Mouse (Mus musculus) T-helper 1 cell (primary cell): ENCODE results near the gene Elp4.

Experiments used
- in situ Hi-C: fragments of 300-600 bp; cut with MboI, MseI; formaldehyde crosslinking; loops from one replicate; pipeline ENCODE4 v1.15.1; 2025; ENCODE audit warnings: high pct_unique_total_duplicates

The Elp4 gene

GRCm38 (mm10) chr2:105671798-105672595, 232.4 kb downstream of the Elp4 start:
- in situ Hi-C loops: loop anchor here (10.0 kb wide), 1 partner anchor 537 kb away; no protein-coding TSS in a partner anchor

DNA sequence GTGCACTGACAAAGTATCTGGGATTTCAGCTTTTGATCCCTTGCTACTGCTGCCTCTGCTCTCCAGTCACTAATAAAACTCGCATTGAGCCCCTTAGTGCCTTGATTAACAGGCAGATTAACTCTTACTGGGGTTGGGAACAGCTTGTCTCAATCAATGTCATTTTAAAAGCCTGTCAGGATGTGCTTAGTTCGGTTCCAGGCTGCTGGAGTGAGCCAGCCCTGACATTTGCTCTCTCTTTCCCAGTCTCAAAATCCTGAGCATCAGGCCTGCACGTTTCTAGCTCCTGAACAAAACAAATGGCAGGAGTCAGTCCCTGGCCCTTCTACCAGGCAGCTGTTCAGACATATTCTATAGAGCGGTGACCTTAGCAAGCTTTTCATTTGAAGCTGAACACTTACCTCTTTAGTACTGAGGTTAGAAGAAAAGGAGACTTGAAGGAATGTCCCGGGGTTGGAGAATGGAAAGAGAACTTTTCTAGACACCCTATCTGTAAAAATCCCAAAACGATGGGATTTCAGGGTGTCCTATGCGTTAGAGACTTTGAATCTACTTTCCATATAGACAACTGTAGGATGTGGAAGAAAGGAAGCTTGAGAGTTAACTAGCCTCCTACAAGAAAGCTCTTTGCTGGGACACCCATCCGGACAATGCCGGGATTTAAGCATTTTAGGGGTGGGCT, 233.1 kb downstream of the Elp4 start:
- in situ Hi-C loops: loop anchor here (10.0 kb wide), 1 partner anchor 536 kb away; no protein-coding TSS in a partner anchor

DNA sequence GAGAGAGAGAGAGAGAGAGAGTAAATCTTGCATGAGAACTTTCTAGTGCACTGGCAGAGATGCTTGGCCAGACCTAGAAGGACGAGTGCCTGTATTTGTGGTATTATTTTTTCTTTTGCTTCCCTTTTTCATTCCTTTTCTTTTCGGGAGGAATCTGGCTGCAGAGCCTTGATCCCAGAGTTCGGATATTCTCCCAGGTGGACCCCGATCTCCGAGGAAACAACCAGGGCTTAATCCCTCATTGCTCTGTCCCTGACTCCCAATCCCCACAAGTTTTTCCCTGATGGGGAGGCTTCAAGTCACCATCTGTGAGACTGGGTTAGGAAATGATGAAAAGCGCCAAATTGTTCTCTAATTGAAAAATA, 233.7 kb downstream of the Elp4 start:
- in situ Hi-C loops: loop anchor here (10.0 kb wide), 1 partner anchor 536 kb away; no protein-coding TSS in a partner anchor

- in situ Hi-C loops: loop anchor here (10.0 kb wide), 1 partner anchor 535 kb away; no protein-coding TSS in a partner anchor
Observed at GRCm38 (mm10) chr2:105669881-105670730, 234.3 kb downstream of the Elp4 start.

- in situ Hi-C loops: no loop called here
Observed at GRCm38 (mm10) chr2:105669371-105669861, 234.9 kb downstream of the Elp4 start.

DNA sequence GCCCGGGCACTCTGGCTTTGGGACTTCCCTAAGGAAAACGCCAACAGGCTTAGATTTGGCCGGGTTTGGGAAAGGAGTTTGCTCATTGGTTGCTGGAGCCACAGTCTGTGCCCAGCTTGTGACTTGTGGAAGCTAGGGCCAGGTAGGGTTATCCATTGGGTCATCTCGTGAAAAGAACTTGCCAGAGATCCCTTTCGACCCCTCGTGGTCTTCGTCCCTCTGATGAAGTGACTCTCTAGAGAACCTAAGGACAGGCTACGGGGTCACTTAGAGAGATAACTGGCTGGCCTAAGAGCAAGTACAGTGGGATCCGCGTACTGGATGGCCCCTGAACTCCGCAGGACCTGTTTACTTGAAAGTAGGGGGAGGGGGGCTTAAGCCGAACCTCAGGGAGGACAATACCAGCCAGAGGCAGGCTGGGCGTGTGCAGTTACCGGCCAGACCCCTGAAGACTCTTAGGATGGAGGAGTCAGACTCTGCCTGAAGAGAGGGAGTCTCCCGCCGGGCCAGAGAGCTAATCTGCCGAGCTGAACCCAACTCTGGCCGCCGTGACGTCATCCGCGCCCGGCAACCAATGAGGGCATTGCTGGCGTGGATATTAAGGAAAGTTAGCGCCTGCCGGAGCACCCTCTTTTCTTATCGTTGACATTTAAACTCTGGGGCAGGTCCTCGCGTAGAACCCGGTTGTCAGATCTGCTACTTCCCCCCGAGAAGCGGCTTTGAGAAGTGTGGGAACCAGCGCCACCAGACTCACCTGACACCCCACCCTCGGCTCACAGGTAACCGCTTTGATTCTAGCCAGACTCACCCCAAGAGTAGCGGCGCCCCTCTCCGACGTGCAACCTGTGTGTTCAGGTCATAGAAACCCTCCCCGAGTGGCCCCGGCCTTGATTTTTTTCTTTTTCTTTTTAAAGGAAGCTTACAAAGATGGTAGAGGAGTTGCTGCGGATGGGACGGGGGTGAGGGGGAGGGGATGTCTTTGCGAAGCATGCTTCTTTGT, 235.8 kb downstream of the Elp4 start, which contains the start of gene Pax6:
Pax6 (plus strand) TSS at position 630 of the 1,000 bp plus-strand sequence.
- in situ Hi-C loops: no loop called here

- in situ Hi-C loops: no loop called here
Observed at GRCm38 (mm10) chr2:105667626-105667950, 236.8 kb downstream of the Elp4 start.

DNA sequence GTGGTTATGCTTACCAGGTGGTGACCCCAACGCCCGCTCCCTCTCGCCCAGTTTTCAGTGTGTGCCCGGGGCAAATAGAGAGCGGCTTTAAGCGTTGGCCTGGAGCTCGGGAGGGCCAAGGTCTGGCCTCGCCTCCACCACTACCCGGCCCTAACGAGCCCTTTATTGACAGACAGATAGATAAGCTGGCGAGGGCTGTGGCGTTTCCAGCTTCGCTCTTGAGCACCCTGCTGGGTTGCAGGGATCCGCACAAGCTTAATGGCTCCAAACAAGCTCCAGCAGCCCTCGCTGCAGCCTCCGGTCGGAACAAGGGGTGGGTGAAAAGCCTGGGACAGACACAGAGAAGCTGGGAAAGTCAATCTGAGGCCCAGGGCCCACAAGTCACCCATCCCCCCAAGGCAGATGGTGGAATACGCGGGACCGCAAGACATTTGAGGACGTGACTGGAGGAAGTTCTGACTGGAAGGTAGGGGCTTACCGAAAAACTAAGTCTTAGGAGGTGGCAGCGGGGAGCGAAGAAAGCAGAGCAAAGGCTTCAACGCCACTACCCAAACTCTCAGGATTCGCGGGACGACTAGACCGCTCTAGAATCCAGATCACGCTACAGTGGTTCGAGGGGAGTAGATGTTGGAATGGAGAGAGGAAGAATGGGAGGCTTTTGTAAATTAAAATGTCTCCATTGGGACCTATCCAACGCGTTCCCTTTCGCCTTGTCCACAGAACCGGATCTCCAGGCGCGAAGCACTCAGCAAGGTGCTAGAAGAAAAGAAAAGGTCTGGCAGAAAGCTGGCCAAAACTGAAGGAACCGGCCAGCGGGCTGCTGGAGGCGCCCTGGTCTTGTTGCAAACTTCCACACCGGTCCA, 237.4 kb downstream of the Elp4 start:
- in situ Hi-C loops: no loop called here

GRCm38 (mm10) chr2:105666331-105666730, 238.0 kb downstream of the Elp4 start:
- in situ Hi-C loops: no loop called here

DNA sequence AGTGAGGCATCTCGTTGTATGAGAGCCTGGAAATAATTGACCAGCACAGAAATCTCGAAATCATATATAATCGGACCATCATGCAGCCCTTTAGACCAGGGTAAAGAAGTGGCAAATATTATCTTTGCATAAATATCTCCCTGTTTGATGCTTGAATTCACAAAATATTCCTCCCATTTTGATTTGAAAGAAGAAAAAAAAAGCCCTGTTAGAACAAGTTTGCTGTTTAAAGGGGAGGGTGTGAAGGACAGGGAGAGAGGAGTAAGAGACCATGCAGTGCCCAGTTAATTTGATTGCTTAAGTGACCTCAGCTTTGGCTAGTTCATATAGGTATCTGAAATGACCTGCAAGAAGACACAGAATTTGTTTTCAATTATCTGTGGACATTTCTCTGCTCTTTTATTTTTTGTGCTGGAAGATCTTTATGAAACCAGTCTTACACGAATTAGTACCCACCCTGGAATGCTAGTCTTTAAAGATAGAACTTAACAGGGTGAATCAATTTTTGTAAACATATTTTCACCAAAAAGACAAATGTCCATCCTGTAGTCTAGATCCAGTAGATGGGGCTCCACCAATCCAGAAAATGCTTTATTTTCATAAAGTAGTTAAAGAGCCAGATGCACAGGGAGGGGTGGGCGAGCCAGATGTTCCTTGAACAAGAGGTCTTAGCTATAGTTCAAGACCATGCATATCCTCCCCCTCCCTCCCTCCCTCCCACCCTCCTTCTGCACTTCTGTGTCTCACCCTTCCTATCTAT, 238.7 kb downstream of the Elp4 start:
- in situ Hi-C loops: no loop called here

GRCm38 (mm10) chr2:105664996-105665395, 239.4 kb downstream of the Elp4 start:
- in situ Hi-C loops: no loop called here

GRCm38 (mm10) chr2:105663101-105663511, 241.3 kb downstream of the Elp4 start:
- in situ Hi-C loops: no loop called here

DNA sequence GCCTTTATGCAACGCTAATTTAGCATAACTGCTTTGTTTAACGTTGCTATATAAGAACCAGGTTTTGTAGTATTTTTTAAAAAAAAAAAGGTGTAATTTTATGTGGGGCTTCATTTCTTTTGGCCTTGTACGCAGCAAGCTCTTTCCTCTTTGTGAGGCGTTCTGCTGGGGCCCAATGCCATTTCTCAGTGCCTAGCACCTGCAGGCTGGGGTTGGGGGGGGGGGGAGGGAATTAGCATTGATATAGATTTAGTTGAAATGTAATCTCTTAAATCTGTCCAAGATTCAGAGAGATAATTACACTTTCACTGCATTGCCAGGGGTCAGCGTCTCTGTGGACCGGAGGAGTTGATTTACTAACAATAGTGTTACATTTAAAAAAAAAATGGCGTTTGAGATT, 241.8 kb downstream of the Elp4 start:
- in situ Hi-C loops: no loop called here

GRCm38 (mm10) chr2:105662121-105662520, 242.2 kb downstream of the Elp4 start:
- in situ Hi-C loops: no loop called here

- in situ Hi-C loops: no loop called here
Observed at GRCm38 (mm10) chr2:105661623-105662066, 242.7 kb downstream of the Elp4 start.

DNA sequence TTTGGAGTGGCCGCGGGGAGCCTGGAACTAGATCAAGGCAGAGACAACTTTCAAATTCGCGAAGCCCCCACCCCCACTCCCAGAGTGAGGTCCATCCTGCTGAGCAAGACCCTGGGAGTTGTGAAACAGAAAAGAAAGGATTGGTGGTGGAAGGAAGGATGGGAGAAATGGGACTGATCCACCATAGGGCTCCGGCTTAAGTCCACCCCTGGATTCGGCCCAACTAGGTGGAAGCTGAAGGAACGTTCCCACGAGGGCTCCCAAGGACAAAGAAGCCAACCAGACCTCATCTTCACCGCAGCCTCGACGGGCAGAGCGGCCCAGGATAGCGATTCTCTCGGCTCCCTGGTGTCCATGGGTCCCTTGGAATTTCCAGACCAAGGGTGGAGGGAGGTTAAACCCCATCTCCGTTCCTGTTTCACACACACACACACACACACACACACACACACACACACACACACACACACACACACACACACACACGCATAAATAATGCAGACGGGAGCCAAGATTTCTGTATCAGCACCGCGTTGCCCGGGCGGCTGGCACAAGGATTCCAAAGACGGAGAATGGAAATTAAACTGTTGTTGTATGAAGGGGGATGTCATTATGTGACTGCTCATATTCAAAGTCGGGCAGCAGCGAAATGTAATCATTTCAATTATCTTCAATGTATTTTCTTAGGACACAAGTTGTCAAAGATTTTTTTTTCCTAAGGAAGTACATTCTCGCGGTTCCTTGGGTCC, 243.3 kb downstream of the Elp4 start:
- in situ Hi-C loops: no loop called here

DNA sequence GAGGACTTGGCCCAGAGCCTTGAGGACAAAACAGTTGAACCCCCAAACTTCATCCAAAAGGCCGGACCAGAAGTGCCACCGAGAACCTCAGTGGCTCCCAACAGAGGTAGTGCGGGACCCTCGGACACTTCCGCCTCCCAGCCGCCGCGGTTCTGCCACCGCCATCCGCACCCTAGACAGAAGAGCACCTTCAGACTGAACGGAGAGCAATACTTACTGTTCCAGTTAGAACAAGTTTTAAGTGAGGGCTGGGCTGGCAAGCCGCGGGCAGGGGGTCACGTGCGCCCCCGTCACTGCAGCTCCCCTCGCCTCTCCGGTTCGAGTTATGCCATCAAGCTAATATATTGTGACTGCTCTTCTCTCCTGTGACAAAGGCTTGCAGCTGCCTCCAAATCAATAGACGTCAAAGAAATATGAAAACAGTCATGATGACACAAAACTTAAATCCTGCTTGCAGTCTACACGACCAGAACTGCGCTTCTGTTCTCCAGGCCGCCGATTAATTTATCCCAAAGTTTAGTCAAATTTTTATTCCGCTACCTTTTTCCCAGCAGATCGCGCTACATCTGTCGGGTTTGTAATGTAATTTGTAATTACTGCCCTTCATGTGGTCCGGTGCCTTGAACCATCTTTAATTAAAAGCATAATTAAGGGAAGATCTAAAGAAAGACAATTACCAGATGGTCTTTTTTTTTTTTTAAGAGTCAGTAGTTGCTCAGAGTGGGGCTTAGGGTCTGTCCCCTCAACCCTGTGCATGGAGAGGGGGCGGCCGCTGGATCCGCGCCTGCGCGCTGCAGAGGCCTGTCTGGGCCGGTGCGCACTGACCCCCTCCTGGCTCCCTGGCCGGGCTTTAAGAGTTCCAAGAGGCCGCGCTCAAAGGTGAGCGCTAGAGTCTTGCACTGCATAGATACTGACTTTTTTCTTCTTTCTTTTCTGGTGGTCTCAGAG, 244.2 kb downstream of the Elp4 start:
- in situ Hi-C loops: no loop called here
